Mouse (Mus musculus): ENCODE measurements at regions not wholly inside any gene's neighbourhood (a gene's known extent, or its start where the extent isn't known, plus 50 kb on each side); places are given as distances from the start of the nearest gene placed in this dataset.

- DNase-seq (ENCODE audit: low read depth, low spot score), result no peak
These were observed 292.2 kb upstream of the Large1 start for GRCm38 (mm10) chr8:73645582-73645981.

- no peak for DNase-seq (ENCODE audit: low read depth, low spot score)
These were observed 273.5 kb upstream of the Large1 start for GRCm38 (mm10) chr8:73626798-73627197.

- DNase-seq (ENCODE audit: low read depth, low spot score), result peak; percentile 37
These were observed 265.6 kb upstream of the Large1 start for GRCm38 (mm10) chr8:73618946-73619345.

DNA sequence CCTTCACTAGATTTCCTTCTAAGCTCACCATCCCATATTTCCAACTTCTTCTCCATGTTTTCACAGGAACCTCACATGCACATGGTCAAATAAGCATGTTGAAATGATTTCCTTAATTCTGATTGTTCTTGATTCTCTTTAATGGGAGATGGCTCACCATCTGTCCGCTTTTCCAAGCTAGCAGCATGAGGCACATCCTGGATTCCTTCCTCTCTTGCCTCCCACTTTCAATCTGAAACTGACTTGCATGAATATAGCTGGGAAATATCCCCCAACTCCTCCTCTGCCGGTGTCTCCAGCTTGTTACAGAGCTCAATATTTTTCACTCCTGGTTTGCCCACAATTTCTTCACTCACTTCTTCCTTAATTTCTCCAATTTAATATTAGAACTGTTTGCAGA lies 261.3 kb upstream of the Large1 start:
- DNase-seq (ENCODE audit: low read depth, low spot score), result no peak

DNA sequence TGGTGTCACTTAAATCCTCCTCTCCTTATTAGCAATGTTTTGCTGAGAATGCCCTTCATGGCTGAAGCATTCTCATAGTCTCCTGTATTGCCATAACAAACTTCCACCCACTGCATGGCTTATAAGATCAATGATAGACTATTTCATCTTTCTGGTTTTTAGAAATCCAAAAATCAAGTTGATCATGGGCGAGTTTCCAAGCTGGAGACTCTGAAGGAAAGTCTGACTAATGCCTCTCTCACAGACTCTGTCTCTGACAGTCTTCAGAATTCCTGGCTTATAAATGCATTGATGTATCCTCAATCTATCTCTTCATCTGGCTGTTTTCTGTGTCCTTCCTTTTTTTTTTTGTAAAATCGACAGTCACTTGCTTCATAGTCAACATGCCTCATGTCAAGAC lies 260.8 kb upstream of the Large1 start:
- DNase-seq (ENCODE audit: low read depth, low spot score), result no peak

- no peak for DNase-seq (ENCODE audit: low read depth, low spot score)
These were observed 258.2 kb upstream of the Large1 start for GRCm38 (mm10) chr8:73611583-73611982.

DNA sequence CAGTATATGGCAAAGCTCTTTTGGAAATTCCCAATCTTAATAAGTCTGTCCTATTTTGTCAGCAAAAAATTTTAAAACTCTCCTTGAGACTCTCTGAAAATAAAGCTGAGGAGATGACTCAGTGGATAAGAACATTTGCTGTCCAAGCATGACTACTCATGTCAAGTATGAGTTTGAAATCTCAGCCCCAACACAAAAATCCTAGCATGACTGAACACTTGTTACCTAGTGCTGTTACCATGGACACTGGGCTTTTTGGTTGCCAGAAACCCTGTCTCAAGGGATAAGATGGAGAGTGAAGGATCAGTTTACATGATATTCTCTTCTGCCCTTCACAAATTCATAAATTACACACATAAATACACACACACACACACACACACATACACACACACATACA lies 217.3 kb upstream of the Large1 start:
- no peak for DNase-seq (ENCODE audit: low read depth, low spot score)

- DNase-seq (ENCODE audit: low read depth, low spot score), result no peak
These were observed 216.6 kb upstream of the Large1 start for GRCm38 (mm10) chr8:73569963-73570362.
